Mouse (Mus musculus) adrenal gland, postnatal 14 days (tissue): Measurements from ENCODE around the gene Gm38431. TPM values are rescaled to one million over a fixed set of nuclear protein-coding genes. Genes with fewer than 3 reads are reported as not detected.
"Not testable (repeated sequence)": the region's sequence is repeated elsewhere in the genome, so short reads cannot be mapped to it uniquely, and the experiment has no call there.

Experiments
- DNase-seq: peaks from one replicate; pipeline ENCODE4 v3.0.0; 2021; ENCODE audit warnings: mixed read lengths
- total RNA-seq: library from RNA; stranded (reverse); gene quantifications from 2 replicates; pipeline ENCODE4 v1.2.3, GENCODE M21; 2021

The Gm38431 gene
- total RNA-seq, 1 experiment from 2014 or later = 2.1 TPM

- DNase-seq = no peak
Measured at GRCm38 (mm10) chr9:21105760-21106564, 14.2 kb upstream of the Gm38431 start.

- no peak for DNase-seq
Measured at GRCm38 (mm10) chr9:21104814-21105213, 13.0 kb upstream of the Gm38431 start.

- no peak for DNase-seq
Measured at GRCm38 (mm10) chr9:21102076-21102475, 10.3 kb upstream of the Gm38431 start.

- DNase-seq = no peak
Measured at GRCm38 (mm10) chr9:21100447-21101161, 8.8 kb upstream of the Gm38431 start.

GRCm38 (mm10) chr9:21097793-21098192, 6.0 kb upstream of the Gm38431 start:
- DNase-seq = no peak

- DNase-seq = no peak
Measured at GRCm38 (mm10) chr9:21095958-21096357, 4.2 kb upstream of the Gm38431 start.

- no peak for DNase-seq
Measured at GRCm38 (mm10) chr9:21093423-21093822, 1.6 kb upstream of the Gm38431 start.

- no peak for DNase-seq
Measured at GRCm38 (mm10) chr9:21090972-21091706, 658 bp downstream of the Gm38431 start.

- no peak for DNase-seq
Measured at GRCm38 (mm10) chr9:21090537-21090936, 1.3 kb downstream of the Gm38431 start.

GRCm38 (mm10) chr9:21083324-21083723, 8.5 kb downstream of the Gm38431 start:
- no peak for DNase-seq

GRCm38 (mm10) chr9:21081127-21081526, 10.7 kb downstream of the Gm38431 start:
- DNase-seq = no peak

- no peak for DNase-seq
Measured at GRCm38 (mm10) chr9:21075625-21076024, 16.2 kb downstream of the Gm38431 start.

- DNase-seq = no peak
Measured at GRCm38 (mm10) chr9:21074173-21074572, 17.6 kb downstream of the Gm38431 start.

- peak; percentile 94 for DNase-seq
Measured at GRCm38 (mm10) chr9:21073044-21073840, 18.6 kb downstream of the Gm38431 start, which contains the start of the genes Gm49373 and Fdx1l. Gm49373 (minus strand) TSS chr9:21073096. Fdx1l (minus strand) TSS chr9:21073614.

GRCm38 (mm10) chr9:21072641-21073040, 19.2 kb downstream of the Gm38431 start:
- no peak for DNase-seq

GRCm38 (mm10) chr9:21067006-21067684, 24.7 kb downstream of the Gm38431 start, which contains the start of gene Zglp1:
Zglp1 (minus strand) TSS chr9:21067093.
- no peak for DNase-seq

GRCm38 (mm10) chr9:21062928-21063327, 28.9 kb downstream of the Gm38431 start:
- no peak for DNase-seq

GRCm38 (mm10) chr9:21051578-21051977, 40.2 kb downstream of the Gm38431 start:
- DNase-seq = no peak

- DNase-seq = no peak
Measured at GRCm38 (mm10) chr9:21045235-21045634, 46.6 kb downstream of the Gm38431 start.

- not testable (repeated sequence) for DNase-seq
Measured at GRCm38 (mm10) chr9:21044785-21045184, 47.0 kb downstream of the Gm38431 start.

- DNase-seq = no peak
Measured at GRCm38 (mm10) chr9:21043563-21043962, 48.2 kb downstream of the Gm38431 start.
